Mouse (Mus musculus) E14TG2a.4 (cell line): ENCODE measurements around the gene Ldlrap1.

Experiments used
- CTCF ChIP-seq: conservative IDR thresholded peaks from 2 replicates; pipeline ENCODE4 v1.5.1; 2014; ENCODE audit warnings: low read length
- POU5F1 ChIP-seq: IDR thresholded peaks from 2 replicates; pipeline ENCODE4 v1.6.1; 2014; ENCODE audit warnings: low read length, borderline replicate concordance

GRCm38 (mm10) chr4:134740186-134740585, 27.6 kb downstream of the Ldlrap1 start:
- no peak for TF ChIP-seq CTCF
- no peak for TF ChIP-seq POU5F1
